9 mouse cellular contexts compared by ENCODE assay signal in genomic region chr4:154856882-154857281, GRCm38 (mm10). TPM values are rescaled to one million over a fixed set of nuclear protein-coding genes. Genes with fewer than 3 reads are reported as not detected.
DNase-seq lines count a peak whose midpoint lies in the region; ATAC-seq and TF ChIP-seq lines count a peak whose summit lies in the region.
"Had no signal": no experiment of that assay in that cellular context is flagged by ENCODE, and none has a peak within 500 bp of the region (broad histone marks: within the 10 kb centered on the region; RNA-seq: fewer than 3 reads in every experiment).

No protein-coding gene starts in this region.

- intact Hi-C loops in heart, postnatal 10 days (cut with DNase I): no loop called here

- no peak overlapping the region for H3K27ac ChIP-seq in ES-E14 (ENCODE audit: insufficient read depth, low read depth, low read length, poor library complexity, severe bottlenecking)
- H3K27ac ChIP-seq in forebrain, embryonic 15.5 days (replicated peaks): no peak overlapping the region
- H3K27ac ChIP-seq in limb, embryonic 15.5 days: no peak overlapping the region
- H3K27ac ChIP-seq in thymus, adult 2 months (ENCODE audit: control insufficient read depth, insufficient read depth, low read length): no peak overlapping the region

- H3K27me3 ChIP-seq in forebrain, embryonic 15.5 days: peaks cover 19% of the 10 kb centered on the region
- H3K27me3 ChIP-seq in limb, embryonic 15.5 days: peaks cover 34% of the 10 kb centered on the region
- peaks cover 2% of the 10 kb centered on the region; the same call in 1 of the 2 replicates for H3K27me3 ChIP-seq in thymus, adult 2 months (ENCODE audit: control insufficient read depth, insufficient read depth, low read length)

- H3K9ac ChIP-seq in ES-E14 (ENCODE audit: insufficient read depth, low read depth, low read length, poor library complexity, severe bottlenecking): no peak overlapping the region
- H3K9ac ChIP-seq in forebrain, embryonic 15.5 days (replicated peaks): no peak overlapping the region
- no peak overlapping the region for H3K9ac ChIP-seq in limb, embryonic 15.5 days

- no peaks in the 10 kb centered on the region for H3K36me3 ChIP-seq in ES-E14 (ENCODE audit: control insufficient read depth, insufficient read depth, low read length, poor library complexity, severe bottlenecking)
- no peaks in the 10 kb centered on the region for H3K36me3 ChIP-seq in forebrain, embryonic 15.5 days
- no peaks in the 10 kb centered on the region for H3K36me3 ChIP-seq in limb, embryonic 15.5 days
- H3K36me3 ChIP-seq in thymus, adult 2 months (ENCODE audit: control insufficient read depth, insufficient read depth, low read length): no peaks in the 10 kb centered on the region

- H3K9me3 ChIP-seq in ES-E14 (ENCODE audit: control insufficient read depth, insufficient read depth, low read depth, low read length): no peaks in the 10 kb centered on the region
- no peaks in the 10 kb centered on the region for H3K9me3 ChIP-seq in forebrain, embryonic 15.5 days
- no peaks in the 10 kb centered on the region for H3K9me3 ChIP-seq in limb, embryonic 15.5 days

- no peak for TF ChIP-seq POLR2A in thymus, adult 2 months (IDR thresholded peaks at IDR 0.05; ENCODE audit: control insufficient read depth, extremely low read depth, insufficient read depth, low read length, poor library complexity)

- in situ Hi-C loops in ES-E14 (cut with MboI; ENCODE audit: low sequenced_read_pairs in 2 of 2, unreplicated experiment in 2 of 2): no loop called here

- WGBS in forebrain, embryonic 15.5 days: 92% methylated on average over 7 of the region's 7 CpGs
- 86% methylated on average over 7 of the region's 7 CpGs for WGBS in limb, embryonic 15.5 days
- 89% methylated on average over 7 of the region's 7 CpGs for WGBS in thymus, adult 2 months

- TF ChIP-seq CTCF in thymus, adult 2 months (IDR thresholded peaks at IDR 0.05; ENCODE audit: borderline replicate concordance, control insufficient read depth, extremely low read depth, insufficient read depth, low read length, poor library complexity): no peak

- H3K4me1 ChIP-seq in ES-E14 (ENCODE audit: control insufficient read depth in 2 of 2, insufficient read depth in 2 of 2, low read length in 2 of 2, poor library complexity in 1 of 2): peaks cover 0 to 5% of the 10 kb centered on the region in 2 experiments; a peak in 1 of 4 replicates
- peaks cover 16% of the 10 kb centered on the region for H3K4me1 ChIP-seq in forebrain, embryonic 15.5 days
- peaks cover 15% of the 10 kb centered on the region for H3K4me1 ChIP-seq in limb, embryonic 15.5 days
- H3K4me1 ChIP-seq in thymus, adult 2 months (replicated peaks; ENCODE audit: control insufficient read depth, insufficient read depth, low read length): peaks cover 6% of the 10 kb centered on the region

- H3K4me2 ChIP-seq in forebrain, embryonic 15.5 days (replicated peaks): no peak overlapping the region; the same call in 1 of the 2 replicates
- peak overlapping the region; percentile 96 for H3K4me2 ChIP-seq in limb, embryonic 15.5 days

- peak; percentile 77 for DNase-seq in heart, adult 11 months
- DNase-seq in heart, postnatal 10 days: no peak
- no peak for DNase-seq in ES-E14 (ENCODE audit: low read depth, low spot score)
- DNase-seq in adrenal gland, adult 2 months: no peak
- DNase-seq in thymus, adult 2 months: no peak

- 0 out of 4 replicates have a peak overlapping the region, but pooled peaks have one; percentile 55 to 77 for H3K4me3 ChIP-seq in ES-E14 (ENCODE audit: insufficient read depth in 1 of 2, low read depth in 1 of 2, low read length in 2 of 2, poor library complexity in 1 of 2, severe bottlenecking in 1 of 2)
- no peak overlapping the region for H3K4me3 ChIP-seq in forebrain, embryonic 15.5 days
- peak overlapping the region; percentile 55 for H3K4me3 ChIP-seq in limb, embryonic 15.5 days
- H3K4me3 ChIP-seq in thymus, adult 2 months (ENCODE audit: control insufficient read depth, insufficient read depth, low read length): no peak overlapping the region

- ATAC-seq in forebrain, embryonic 15.5 days (replicated peaks): 0 out of 2 replicates have a peak, but pooled peaks have one; percentile 3
- ATAC-seq in limb, embryonic 15.5 days (ENCODE audit: insufficient number of reproducible peaks, low FRiP score, low TSS enrichment, low read depth): no peak
- no peak for ATAC-seq in granulocyte monocyte progenitor cell, adult 5-6 weeks (replicated peaks; ENCODE audit: poor library complexity, severe bottlenecking)

TF ChIP-seq in ES-E14, 5 proteins besides CTCF, POLR2A, EP300 and RAD21:
- TF ChIP-seq HCFC1 (IDR thresholded peaks at IDR 0.05; ENCODE audit: borderline replicate concordance, insufficient read depth, low read length) (no peak), CHD2 (IDR thresholded peaks at IDR 0.05; ENCODE audit: low read depth, low read length) (no peak), MAFK (IDR thresholded peaks at IDR 0.05; ENCODE audit: insufficient read depth, low read depth, low read length) (no peak), ZC3H11A (IDR thresholded peaks at IDR 0.05; ENCODE audit: borderline replicate concordance, low read depth, low read length) (no peak), ZNF384 (IDR thresholded peaks at IDR 0.05; ENCODE audit: low read depth, low read length) (no peak)

RNA-seq across cellular contexts. Expression of gene Mmel1, which starts 12.5 kb away (rescaled TPM):
- under 1 TPM; 0.32 to 0.48 TPM for total RNA-seq in heart, postnatal 10 days (2021)
- 2.4 and 3.1 TPM in 2 replicates for total RNA-seq in ES-E14 (2012; rRNA removed)
- polyA plus RNA-seq in forebrain, embryonic 15.5 days (2015; fragmentation: Nextera tagmentation; extraction: Ambion mirVana): 0.36 and 0.56 TPM in 2 replicates
- 0.20 and 0.23 TPM in 2 replicates for polyA plus RNA-seq in limb, embryonic 15.5 days (2015; fragmentation: Nextera tagmentation; extraction: Ambion mirVana)
- not detected in 2 replicates for total RNA-seq in granulocyte monocyte progenitor cell, adult 5-6 weeks (2014; fragmentation: Nextera tagmentation)
- total RNA-seq in granulocyte monocyte progenitor cell, adult 5-6 weeks (2017): not detected in 2 replicates
- 1 to 10 TPM in 1 of 2 experiments, under 1 TPM in 1; 0.66 to 4.9 TPM for total RNA-seq in adrenal gland, adult 2 months (2021)
- polyA plus RNA-seq in adrenal gland, adult 2 months (2012; rRNA removed): 2.4 and 6.3 TPM in 2 replicates
- 0.23 TPM in 2 replicates for polyA plus RNA-seq in thymus, adult 2 months (2012; rRNA removed)

RNA-seq across cellular contexts. Expression of gene Ttc34, which starts 19.6 kb away (rescaled TPM):
- total RNA-seq in heart, postnatal 10 days (2021): under 1 TPM; 0.17 to 0.45 TPM
- 0.22 and 0.26 TPM in 2 replicates for total RNA-seq in ES-E14 (2012; rRNA removed)
- 1.3 TPM in 2 replicates for polyA plus RNA-seq in forebrain, embryonic 15.5 days (2015; fragmentation: Nextera tagmentation; extraction: Ambion mirVana)
- polyA plus RNA-seq in limb, embryonic 15.5 days (2015; fragmentation: Nextera tagmentation; extraction: Ambion mirVana): 0.12 and 0.27 TPM in 2 replicates
- 0.17 TPM in 1 of 2 replicates, not detected in the other for total RNA-seq in granulocyte monocyte progenitor cell, adult 5-6 weeks (2014; fragmentation: Nextera tagmentation)
- not detected in 2 replicates for total RNA-seq in granulocyte monocyte progenitor cell, adult 5-6 weeks (2017)
- total RNA-seq in adrenal gland, adult 2 months (2021): under 1 TPM in 1 of 2 experiments, not detected in 1; 0.21 TPM
- polyA plus RNA-seq in adrenal gland, adult 2 months (2012; rRNA removed): 0.29 and 0.48 TPM in 2 replicates
- 0.18 and 0.38 TPM in 2 replicates for polyA plus RNA-seq in thymus, adult 2 months (2012; rRNA removed)
- polyA plus RNA-seq: C2C12 had no signal

RNA-seq across cellular contexts. Expression of gene Fam213b, which starts 42.1 kb away (rescaled TPM):
- 10 to 100 TPM; 61.7 to 64.3 TPM for total RNA-seq in heart, postnatal 10 days (2021)
- total RNA-seq in ES-E14 (2012; rRNA removed): 13.4 and 15.7 TPM in 2 replicates
- 36.8 and 40.5 TPM in 2 replicates for polyA plus RNA-seq in forebrain, embryonic 15.5 days (2015; fragmentation: Nextera tagmentation; extraction: Ambion mirVana)
- 57.3 and 65.5 TPM in 2 replicates for polyA plus RNA-seq in limb, embryonic 15.5 days (2015; fragmentation: Nextera tagmentation; extraction: Ambion mirVana)
- total RNA-seq in granulocyte monocyte progenitor cell, adult 5-6 weeks (2014; fragmentation: Nextera tagmentation): 6.9 and 8.5 TPM in 2 replicates
- total RNA-seq in granulocyte monocyte progenitor cell, adult 5-6 weeks (2017): 2.9 and 6.7 TPM in 2 replicates
- total RNA-seq in adrenal gland, adult 2 months (2021): 10 to 100 TPM; 41.1 to 56.2 TPM
- polyA plus RNA-seq in adrenal gland, adult 2 months (2012; rRNA removed): 61.1 and 87.9 TPM in 2 replicates
- 77.1 and 105 TPM in 2 replicates for polyA plus RNA-seq in thymus, adult 2 months (2012; rRNA removed)

Comparison
In these comparisons a context has a peak if more than half of its experiments do, and no peak if none do; other contexts are left out.
1. H3K4me3 ChIP-seq: peak in ES-E14 (2 of 2) and limb, embryonic 15.5 days (single experiment); none in forebrain, embryonic 15.5 days (single experiment) and thymus, adult 2 months (single experiment).